Mouse (Mus musculus) E14TG2a.4 (cell line): Measurements from ENCODE around the gene Sacm1l.

Source experiments
- CTCF ChIP-seq: conservative IDR thresholded peaks from 2 replicates; pipeline ENCODE4 v1.5.1; 2014; ENCODE audit warnings: low read length
- POU5F1 ChIP-seq: IDR thresholded peaks from 2 replicates; pipeline ENCODE4 v1.6.1; 2014; ENCODE audit warnings: low read length, borderline replicate concordance

DNA sequence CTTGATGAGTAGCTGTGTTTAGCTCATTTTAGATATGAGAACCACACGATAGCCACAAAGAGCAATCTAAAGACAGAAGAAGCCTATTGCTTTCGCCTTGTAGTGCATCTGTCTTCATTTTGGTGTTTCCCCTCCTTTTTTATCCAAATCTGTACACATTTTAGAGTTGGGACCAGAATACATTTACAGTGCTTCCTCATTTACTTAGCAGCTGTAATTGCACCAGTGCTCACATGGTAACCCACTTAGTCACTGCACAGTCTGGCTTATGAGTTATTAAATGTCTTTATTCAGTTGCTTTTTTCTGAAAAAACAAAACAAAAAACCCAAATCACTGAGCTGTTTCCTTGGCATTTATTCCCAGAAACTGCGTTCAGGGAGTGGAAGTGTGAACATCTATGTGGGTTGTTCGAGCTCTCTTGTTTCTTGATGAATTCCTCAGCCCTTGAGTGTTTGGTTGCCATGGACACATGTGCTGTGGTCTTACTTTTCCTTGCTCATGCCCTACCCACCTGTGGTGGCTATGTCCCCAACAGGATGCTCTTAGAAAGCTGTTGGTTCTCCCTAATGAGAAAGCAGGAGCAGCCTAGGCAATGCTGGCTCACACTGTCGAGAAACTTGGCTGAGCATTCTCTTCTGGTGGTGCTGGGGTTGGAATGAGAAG, 26.3 kb upstream of the Sacm1l start:
- TF ChIP-seq CTCF, result no peak
- no peak for TF ChIP-seq POU5F1
